Mouse (Mus musculus) B cell, adult 2 months (primary cell): Measurements from ENCODE around the gene Rpe.
"Not testable (repeated sequence)": the region's sequence is repeated elsewhere in the genome, so short reads cannot be mapped to it uniquely, and the experiment has no call there.

ENCODE experiments used
- DNase-seq, 2 experiments: peaks; one replicate each; pipeline ENCODE4 v3.0.0; 2022

Gene Rpe

GRCm38 (mm10) chr1:66700693-66701575, at the start of gene Rpe:
Rpe (plus strand) TSS chr1:66700831.
- DNase-seq, result peak; percentile 96

- no peak for DNase-seq
Observed at GRCm38 (mm10) chr1:66655119-66655746, 45.4 kb upstream of the Rpe start.

- DNase-seq, result no peak
Observed at GRCm38 (mm10) chr1:66655747-66656119, 44.9 kb upstream of the Rpe start.

GRCm38 (mm10) chr1:66671475-66671874, 29.2 kb upstream of the Rpe start:
- no peak for DNase-seq

GRCm38 (mm10) chr1:66672812-66673211, 27.8 kb upstream of the Rpe start:
- DNase-seq, result no peak

- DNase-seq, result no peak
Observed at GRCm38 (mm10) chr1:66677928-66678327, 22.7 kb upstream of the Rpe start.

GRCm38 (mm10) chr1:66678662-66679061, 22.0 kb upstream of the Rpe start:
- no peak for DNase-seq

- DNase-seq, result no peak
Observed at GRCm38 (mm10) chr1:66682974-66683373, 17.7 kb upstream of the Rpe start.

- DNase-seq, result no peak
Observed at GRCm38 (mm10) chr1:66691772-66692171, 8.9 kb upstream of the Rpe start.

- no peak for DNase-seq
Observed at GRCm38 (mm10) chr1:66692308-66692707, 8.3 kb upstream of the Rpe start.

GRCm38 (mm10) chr1:66692780-66693392, 7.7 kb upstream of the Rpe start:
- no peak for DNase-seq

- no peak for DNase-seq
Observed at GRCm38 (mm10) chr1:66694266-66694665, 6.4 kb upstream of the Rpe start.

- DNase-seq, result no peak
Observed at GRCm38 (mm10) chr1:66695296-66695695, 5.3 kb upstream of the Rpe start.

- not testable (repeated sequence) for DNase-seq
Observed at GRCm38 (mm10) chr1:66699630-66700029, 1.0 kb upstream of the Rpe start.

- DNase-seq, result no peak
Observed at GRCm38 (mm10) chr1:66700149-66700692, 410 bp upstream of the Rpe start.

- no peak for DNase-seq
Observed at GRCm38 (mm10) chr1:66701576-66701940, 927 bp downstream of the Rpe start.

GRCm38 (mm10) chr1:66702623-66703345, 2.2 kb downstream of the Rpe start:
- DNase-seq, result no peak

GRCm38 (mm10) chr1:66704523-66704922, 3.9 kb downstream of the Rpe start:
- no peak for DNase-seq

GRCm38 (mm10) chr1:66712859-66713258, 12.2 kb downstream of the Rpe start:
- DNase-seq, result no peak

- DNase-seq, result no peak
Observed at GRCm38 (mm10) chr1:66730581-66730980, 29.9 kb downstream of the Rpe start.

GRCm38 (mm10) chr1:66768764-66769163, 68.1 kb downstream of the Rpe start:
- DNase-seq, result no peak
